Mouse (Mus musculus) ovary, adult 18-20 months (tissue): ENCODE measurements around the gene 4933416C03Rik.

Source experiments
- DNase-seq: peaks from one replicate; pipeline ENCODE4 v3.0.0; 2022; ENCODE audit warnings: low spot score, mixed read lengths

The 4933416C03Rik gene

GRCm38 (mm10) chr10:116113867-116114474 lies at the start of gene 4933416C03Rik:
Gene 4933416C03Rik, minus strand, starts transcription at chr10:116113917.
- DNase-seq = no peak

GRCm38 (mm10) chr10:116162338-116162737 lies 48.6 kb upstream of the 4933416C03Rik start:
- DNase-seq = no peak

- DNase-seq = no peak
Observed at GRCm38 (mm10) chr10:116156699-116157098, 43.0 kb upstream of the 4933416C03Rik start.

GRCm38 (mm10) chr10:116154707-116155106 lies 41.0 kb upstream of the 4933416C03Rik start:
- DNase-seq = no peak

GRCm38 (mm10) chr10:116146091-116146490 lies 32.4 kb upstream of the 4933416C03Rik start:
- DNase-seq = no peak

- DNase-seq = no peak
Observed at GRCm38 (mm10) chr10:116143684-116144083, 30.0 kb upstream of the 4933416C03Rik start.

- no peak for DNase-seq
Observed at GRCm38 (mm10) chr10:116140226-116140625, 26.5 kb upstream of the 4933416C03Rik start.

- DNase-seq = no peak
Observed at GRCm38 (mm10) chr10:116135187-116135586, 21.5 kb upstream of the 4933416C03Rik start.

GRCm38 (mm10) chr10:116132233-116132632 lies 18.5 kb upstream of the 4933416C03Rik start:
- DNase-seq = no peak

GRCm38 (mm10) chr10:116131223-116131622 lies 17.5 kb upstream of the 4933416C03Rik start:
- no peak for DNase-seq

- no peak for DNase-seq
Observed at GRCm38 (mm10) chr10:116130401-116130800, 16.7 kb upstream of the 4933416C03Rik start.

GRCm38 (mm10) chr10:116125364-116125763 lies 11.6 kb upstream of the 4933416C03Rik start:
- no peak for DNase-seq

- no peak for DNase-seq
Observed at GRCm38 (mm10) chr10:116123808-116124207, 10.1 kb upstream of the 4933416C03Rik start.

GRCm38 (mm10) chr10:116121463-116121862 lies 7.7 kb upstream of the 4933416C03Rik start:
- DNase-seq = no peak

GRCm38 (mm10) chr10:116117060-116117459 lies 3.3 kb upstream of the 4933416C03Rik start:
- no peak for DNase-seq

- no peak for DNase-seq
Observed at GRCm38 (mm10) chr10:116115881-116116677, 2.4 kb upstream of the 4933416C03Rik start.

GRCm38 (mm10) chr10:116112868-116113267 lies 849 bp downstream of the 4933416C03Rik start:
- DNase-seq = no peak

GRCm38 (mm10) chr10:116108730-116109129 lies 5.0 kb downstream of the 4933416C03Rik start:
- DNase-seq = no peak

GRCm38 (mm10) chr10:116108176-116108575 lies 5.5 kb downstream of the 4933416C03Rik start:
- DNase-seq = no peak

- no peak for DNase-seq
Observed at GRCm38 (mm10) chr10:116098470-116098869, 15.2 kb downstream of the 4933416C03Rik start.

GRCm38 (mm10) chr10:116096466-116096865 lies 17.3 kb downstream of the 4933416C03Rik start:
- no peak for DNase-seq

- no peak for DNase-seq
Observed at GRCm38 (mm10) chr10:116083965-116084364, 29.8 kb downstream of the 4933416C03Rik start.

GRCm38 (mm10) chr10:116080841-116081240 lies 32.9 kb downstream of the 4933416C03Rik start:
- no peak for DNase-seq
